Mouse (Mus musculus): ENCODE measurements around the gene Slc7a7. TPM values are rescaled to one million over a fixed set of nuclear protein-coding genes. Genes with fewer than 3 reads are reported as not detected.
"Not testable (repeated sequence)": the region's sequence is repeated elsewhere in the genome, so short reads cannot be mapped to it uniquely, and the experiment has no call there.

Slc7a7 gene
- polyA plus RNA-seq, 1 experiment from 2014 or later, result 4.0 TPM

DNA sequence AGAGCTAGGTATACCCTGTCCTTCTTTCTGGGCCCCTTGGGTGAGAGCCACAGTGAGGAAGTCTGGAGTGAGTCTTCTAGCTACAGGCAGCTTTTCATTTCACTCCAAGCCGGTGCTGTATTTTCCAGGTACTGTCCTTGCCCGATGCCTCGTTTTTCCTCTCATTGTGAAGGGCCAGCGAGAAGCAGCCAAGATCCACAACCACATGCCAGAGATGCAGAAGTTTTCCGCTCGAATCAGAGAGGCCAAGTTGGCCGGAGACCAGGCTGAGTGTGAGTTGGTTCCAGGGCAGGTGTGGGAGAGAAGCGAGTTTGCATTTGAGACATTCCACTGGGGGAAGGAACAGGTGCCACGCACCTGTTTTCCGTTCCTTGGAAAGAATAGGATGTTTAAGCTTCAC lies 51.0 kb downstream of the Slc7a7 start:
- no peak overlapping the region for H3K9ac ChIP-seq (replicated peaks; ENCODE audit: low read length)
- H3K27ac ChIP-seq (replicated peaks; ENCODE audit: low read depth, low read length), result no peak overlapping the region
- WGBS, result 95% methylated on average over 10 of the region's 10 CpGs
- ATAC-seq (ENCODE audit: low FRiP score, low TSS enrichment) (no peak), DNase-seq (no peak)
- no peaks in the 10 kb centered on the region for H3K27me3 ChIP-seq (ENCODE audit: control insufficient read depth, insufficient read depth, low read length)
- no peak overlapping the region for H3K4me3 ChIP-seq (replicated peaks; ENCODE audit: low read depth, low read length)
- H3K4me1 ChIP-seq (ENCODE audit: control insufficient read depth, insufficient read depth, low read length), result peaks cover 10% of the 10 kb centered on the region
- no peaks in the 10 kb centered on the region for H3K9me3 ChIP-seq (ENCODE audit: control insufficient read depth, low read length)
- peaks cover 69% of the 10 kb centered on the region for H3K36me3 ChIP-seq (ENCODE audit: control insufficient read depth, insufficient read depth, low read length)
- H3K4me2 ChIP-seq (ENCODE audit: low read length), result no peak overlapping the region

DNA sequence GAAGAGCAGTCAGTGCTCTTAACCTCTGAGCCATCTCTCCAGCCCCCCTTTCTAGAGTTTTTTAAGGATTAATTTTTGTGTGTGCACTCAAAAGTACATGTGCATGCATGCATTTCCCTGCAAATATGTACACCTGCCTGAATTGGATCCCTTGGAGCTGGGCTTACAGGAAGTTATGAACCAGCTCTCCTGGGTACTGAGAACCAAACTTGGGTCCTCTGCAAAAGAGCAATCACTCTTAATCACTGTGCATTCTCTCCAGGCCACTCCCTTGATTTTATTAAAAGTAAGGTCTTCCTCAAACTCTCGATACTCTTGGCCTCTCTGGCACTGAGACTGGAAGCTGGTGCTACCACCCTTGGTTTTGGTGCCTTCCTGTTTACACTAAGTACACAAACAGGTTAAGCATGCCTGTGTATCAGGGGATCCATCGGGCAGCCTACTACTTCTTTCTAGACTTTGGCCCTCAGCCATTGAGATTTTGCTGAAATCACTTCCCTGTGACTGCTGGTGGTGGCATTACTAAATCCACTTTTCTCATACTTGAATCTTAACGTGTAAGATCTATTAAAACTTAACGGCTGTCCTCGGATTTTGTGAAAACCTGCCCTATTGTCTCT lies 52.4 kb downstream of the Slc7a7 start:
- H3K36me3 ChIP-seq (ENCODE audit: control insufficient read depth, insufficient read depth, low read length), result peaks cover 60% of the 10 kb centered on the region
- H3K4me3 ChIP-seq (replicated peaks; ENCODE audit: low read depth, low read length), result no peak overlapping the region
- H3K4me1 ChIP-seq (ENCODE audit: control insufficient read depth, insufficient read depth, low read length), result peaks cover 12% of the 10 kb centered on the region
- WGBS, result 93% methylated on average over 5 of the region's 5 CpGs
- H3K9me3 ChIP-seq (ENCODE audit: control insufficient read depth, low read length), result no peaks in the 10 kb centered on the region
- H3K27ac ChIP-seq (replicated peaks; ENCODE audit: low read depth, low read length), result no peak overlapping the region
- no peaks in the 10 kb centered on the region for H3K27me3 ChIP-seq (ENCODE audit: control insufficient read depth, insufficient read depth, low read length)
- no peak overlapping the region for H3K9ac ChIP-seq (replicated peaks; ENCODE audit: low read length)
- H3K4me2 ChIP-seq (ENCODE audit: low read length), result no peak overlapping the region
- ATAC-seq (ENCODE audit: low FRiP score, low TSS enrichment) (no peak), DNase-seq (no peak)

DNA sequence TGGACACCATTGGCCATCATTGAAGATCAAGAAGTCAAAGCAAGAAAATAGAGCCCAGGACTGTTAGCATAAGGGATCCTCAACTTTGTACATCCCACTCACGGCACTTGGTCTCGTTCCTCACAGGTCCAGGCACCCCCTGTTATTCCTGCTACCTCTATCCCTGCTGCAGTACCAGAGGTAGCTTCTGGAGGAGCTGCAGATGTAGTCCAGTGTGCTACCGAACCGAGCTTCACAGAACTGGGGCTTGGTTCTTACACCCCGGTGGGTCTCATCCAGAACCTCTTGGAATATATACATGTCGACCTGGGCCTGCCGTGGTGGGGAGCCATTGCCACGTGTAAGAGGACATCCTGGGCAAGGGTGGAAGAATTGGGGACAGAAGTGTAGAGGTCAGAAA lies 54.4 kb downstream of the Slc7a7 start:
- H3K4me1 ChIP-seq (ENCODE audit: control insufficient read depth, insufficient read depth, low read length), result peaks cover 12% of the 10 kb centered on the region
- no peak overlapping the region for H3K9ac ChIP-seq (replicated peaks; ENCODE audit: low read length)
- 97% methylated on average over 8 of the region's 8 CpGs for WGBS
- H3K36me3 ChIP-seq (ENCODE audit: control insufficient read depth, insufficient read depth, low read length), result peaks cover 40% of the 10 kb centered on the region
- DNase-seq (no peak), ATAC-seq (ENCODE audit: low FRiP score, low TSS enrichment) (no peak)
- no peaks in the 10 kb centered on the region for H3K9me3 ChIP-seq (ENCODE audit: control insufficient read depth, low read length)
- no peaks in the 10 kb centered on the region for H3K27me3 ChIP-seq (ENCODE audit: control insufficient read depth, insufficient read depth, low read length)
- H3K4me2 ChIP-seq (ENCODE audit: low read length), result no peak overlapping the region
- H3K4me3 ChIP-seq (replicated peaks; ENCODE audit: low read depth, low read length), result no peak overlapping the region
- no peak overlapping the region for H3K27ac ChIP-seq (replicated peaks; ENCODE audit: low read depth, low read length)

DNA sequence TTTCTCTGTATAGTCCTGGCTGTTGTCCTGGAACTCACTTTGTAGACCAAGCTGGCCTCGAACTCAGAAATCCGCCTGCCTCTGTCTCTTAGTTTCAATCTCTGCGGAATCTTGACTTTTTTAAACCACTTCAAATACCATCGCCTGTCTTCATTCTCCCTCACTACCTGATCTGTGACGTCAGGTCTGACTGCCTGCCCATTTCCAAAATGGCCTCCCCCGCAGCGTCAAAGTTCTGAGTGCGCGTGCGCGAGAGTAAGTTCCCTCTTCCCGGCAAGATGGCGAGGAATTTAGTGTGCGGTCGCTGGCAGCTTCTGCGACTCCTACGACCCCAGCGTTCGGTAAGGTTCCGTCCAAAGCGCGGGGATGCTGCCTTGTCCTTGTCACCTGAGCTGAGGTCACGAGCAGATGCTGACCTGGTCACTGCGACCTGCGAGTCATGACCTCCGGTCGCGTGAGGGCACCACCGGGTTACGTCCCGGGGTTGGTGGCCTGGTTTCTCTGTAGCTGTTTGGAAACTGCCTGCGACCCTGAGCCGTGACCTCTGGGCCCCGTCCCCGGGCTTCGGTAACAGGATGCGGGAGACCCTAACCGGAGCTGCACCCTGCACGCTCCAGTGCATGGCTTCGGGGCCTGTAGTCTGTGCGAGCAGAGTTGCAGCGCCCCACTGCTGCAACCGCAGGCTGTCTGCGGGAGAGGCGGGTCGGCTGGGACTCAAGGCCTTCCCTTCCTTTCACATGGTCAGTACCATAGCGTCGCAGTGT lies 56.8 kb downstream of the Slc7a7 start, which contains the start of gene Oxa1l:
Oxa1l (plus strand) TSS at position 258 of the 764 bp plus-strand sequence.
- H3K27me3 ChIP-seq (ENCODE audit: control insufficient read depth, insufficient read depth, low read length), result no peaks in the 10 kb centered on the region
- DNase-seq (peak; percentile 98), ATAC-seq (ENCODE audit: low FRiP score, low TSS enrichment) (peak; percentile 88)
- peak within 1 kb of the TSS; percentile 70 for H3K4me2 ChIP-seq (ENCODE audit: low read length)
- peaks cover 19% of the 10 kb centered on the region for H3K36me3 ChIP-seq (ENCODE audit: control insufficient read depth, insufficient read depth, low read length)
- H3K4me1 ChIP-seq (ENCODE audit: control insufficient read depth, insufficient read depth, low read length), result peaks cover 12% of the 10 kb centered on the region
- under 1% methylated on average over 48 of the region's 48 CpGs for WGBS
- peak within 1 kb of the TSS; percentile 83 for H3K27ac ChIP-seq (replicated peaks; ENCODE audit: low read depth, low read length)
- peak within 1 kb of the TSS; percentile 86 for H3K4me3 ChIP-seq (replicated peaks; ENCODE audit: low read depth, low read length)
- peak within 1 kb of the TSS; percentile 89 for H3K9ac ChIP-seq (replicated peaks; ENCODE audit: low read length)
- no peaks in the 10 kb centered on the region for H3K9me3 ChIP-seq (ENCODE audit: control insufficient read depth, low read length)

DNA sequence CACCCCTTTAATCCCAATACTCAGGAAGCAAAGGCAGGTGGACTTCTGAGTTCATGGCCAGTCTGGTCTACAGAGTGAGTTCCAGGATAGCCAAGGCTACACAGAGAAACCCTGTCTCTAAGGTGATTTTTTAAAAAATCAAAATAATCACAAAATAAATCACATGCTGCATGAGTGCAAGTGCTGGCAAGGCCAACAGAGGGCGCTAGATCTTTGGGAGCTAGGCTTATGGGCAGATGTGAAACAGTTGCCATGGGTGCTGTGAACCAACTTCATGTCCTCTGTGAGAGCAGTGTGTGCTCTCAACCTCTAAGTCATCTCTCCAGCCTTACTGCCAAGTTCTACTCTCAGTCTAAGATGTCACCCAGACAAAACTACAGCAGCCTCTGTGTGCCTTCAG lies 63.2 kb downstream of the Slc7a7 start:
- DNase-seq, result no peak
- whole genome bisulfite sequencing, result 42% methylated on average over 1 of the region's 1 CpGs
- Histone ChIP-seq H3K9ac (replicated peaks; ENCODE audit: low read length) (no peak overlapping the region), H3K36me3 (ENCODE audit: control insufficient read depth, insufficient read depth, low read length) (no peaks in the 10 kb centered on the region), H3K27me3 (ENCODE audit: control insufficient read depth, insufficient read depth, low read length) (no peaks in the 10 kb centered on the region), H3K4me2 (ENCODE audit: low read length) (no peak overlapping the region), H3K27ac (replicated peaks; ENCODE audit: low read depth, low read length) (no peak overlapping the region), H3K9me3 (ENCODE audit: control insufficient read depth, low read length) (no peaks in the 10 kb centered on the region), H3K4me1 (ENCODE audit: control insufficient read depth, insufficient read depth, low read length) (no peaks in the 10 kb centered on the region), H3K4me3 (replicated peaks; ENCODE audit: low read depth, low read length) (no peak overlapping the region)
- no peak for ATAC-seq (ENCODE audit: low FRiP score, low TSS enrichment)

DNA sequence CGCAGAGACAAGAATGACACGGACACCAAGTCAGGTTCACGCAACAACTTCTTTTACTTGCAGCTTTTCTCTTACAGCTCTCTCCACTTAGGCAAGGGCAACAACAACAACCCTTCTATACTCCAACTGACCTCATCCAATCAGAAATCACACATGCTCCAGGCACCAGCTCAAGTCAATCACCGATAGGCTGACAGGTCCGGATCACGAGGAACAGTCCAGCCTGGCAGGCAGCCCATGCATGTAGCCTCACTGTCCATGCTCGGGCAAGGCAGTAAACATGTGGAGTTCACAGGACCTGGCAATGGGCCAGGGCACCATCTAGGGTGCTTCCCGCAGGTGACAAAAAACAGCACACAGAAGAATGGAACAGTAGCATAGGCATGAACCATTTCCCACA lies 65.3 kb downstream of the Slc7a7 start:
- H3K9me3 ChIP-seq (ENCODE audit: control insufficient read depth, low read length), result no peaks in the 10 kb centered on the region; the same call in 1 of the 2 replicates
- H3K9ac ChIP-seq (replicated peaks; ENCODE audit: low read length), result no peak overlapping the region
- H3K4me3 ChIP-seq (replicated peaks; ENCODE audit: low read depth, low read length), result no peak overlapping the region
- no peaks in the 10 kb centered on the region for H3K27me3 ChIP-seq (ENCODE audit: control insufficient read depth, insufficient read depth, low read length)
- H3K27ac ChIP-seq (replicated peaks; ENCODE audit: low read depth, low read length), result no peak overlapping the region
- ATAC-seq (ENCODE audit: low FRiP score, low TSS enrichment) (no peak), DNase-seq (no peak)
- H3K4me1 ChIP-seq (ENCODE audit: control insufficient read depth, insufficient read depth, low read length), result no peaks in the 10 kb centered on the region
- H3K36me3 ChIP-seq (ENCODE audit: control insufficient read depth, insufficient read depth, low read length), result no peaks in the 10 kb centered on the region
- WGBS, result 89% methylated on average over 8 of the region's 8 CpGs
- no peak overlapping the region for H3K4me2 ChIP-seq (ENCODE audit: low read length)

DNA sequence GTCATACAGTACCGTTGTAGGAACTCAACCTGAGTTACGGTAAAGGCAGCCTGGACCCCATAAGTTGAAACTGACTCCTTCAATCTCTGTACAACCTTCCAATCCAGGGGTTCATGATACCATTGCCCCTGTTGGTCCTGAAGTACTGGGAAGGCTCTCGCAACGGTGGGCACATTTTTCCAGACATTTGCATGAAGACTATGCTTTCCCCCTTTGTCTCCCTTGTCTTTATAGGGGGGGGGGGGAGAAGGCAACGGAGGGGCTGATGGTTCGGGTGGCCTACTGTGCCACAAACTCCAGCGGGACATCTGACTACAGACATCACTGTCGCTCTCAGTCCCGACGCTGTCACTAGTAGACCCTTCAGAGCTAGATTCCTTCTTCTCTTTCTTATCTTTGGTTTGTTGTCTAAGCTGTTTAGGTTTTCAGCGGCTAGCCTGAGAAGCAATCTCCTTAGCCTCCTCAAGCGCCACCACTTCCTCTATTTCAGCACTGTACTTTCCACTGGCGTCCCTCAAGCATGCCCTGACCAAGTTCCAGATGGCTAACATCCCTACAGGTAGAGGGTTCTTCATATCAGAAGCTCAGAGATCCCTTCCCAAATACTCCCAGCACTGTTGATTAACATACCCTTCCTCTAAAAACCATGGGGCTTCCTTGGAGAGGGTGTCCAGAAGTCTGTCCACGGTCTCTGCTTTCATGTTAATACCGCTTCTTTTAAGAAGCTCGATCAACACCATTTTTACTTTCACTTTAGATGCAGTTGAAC lies 66.6 kb downstream of the Slc7a7 start:
- H3K27ac ChIP-seq (replicated peaks; ENCODE audit: low read depth, low read length); H3K4me3 ChIP-seq (replicated peaks; ENCODE audit: low read depth, low read length); H3K4me2 ChIP-seq (ENCODE audit: low read length); H3K36me3 ChIP-seq (ENCODE audit: control insufficient read depth, insufficient read depth, low read length); DNase-seq; H3K27me3 ChIP-seq (ENCODE audit: control insufficient read depth, insufficient read depth, low read length); H3K9me3 ChIP-seq (ENCODE audit: control insufficient read depth, low read length); ATAC-seq (ENCODE audit: low FRiP score, low TSS enrichment); H3K9ac ChIP-seq (replicated peaks; ENCODE audit: low read length); H3K4me1 ChIP-seq (ENCODE audit: control insufficient read depth, insufficient read depth, low read length): not testable (repeated sequence)
- WGBS, result 94% methylated on average over 16 of the region's 16 CpGs

DNA sequence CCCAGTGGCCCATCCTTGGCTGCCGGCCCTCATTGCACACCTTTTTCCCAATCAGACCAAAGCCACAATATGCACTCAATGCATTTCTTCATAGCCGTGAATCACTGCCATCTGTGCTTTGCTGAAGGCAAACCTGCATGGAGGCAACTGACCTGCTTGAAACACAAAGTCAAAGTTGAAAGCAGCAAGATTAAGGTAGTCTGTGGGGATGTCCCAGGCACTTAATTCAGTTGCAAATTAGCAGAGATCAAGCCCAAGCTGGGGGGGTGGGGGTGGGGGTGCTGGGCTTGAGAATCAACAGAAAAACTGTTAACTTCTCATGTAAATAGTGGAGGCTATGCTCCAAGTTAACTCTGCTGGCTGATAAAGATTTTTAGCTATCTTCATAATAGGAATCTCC lies 75.8 kb downstream of the Slc7a7 start:
- not testable (repeated sequence) for H3K9ac ChIP-seq (replicated peaks; ENCODE audit: low read length); H3K27me3 ChIP-seq (ENCODE audit: control insufficient read depth, insufficient read depth, low read length); H3K4me2 ChIP-seq (ENCODE audit: low read length); H3K36me3 ChIP-seq (ENCODE audit: control insufficient read depth, insufficient read depth, low read length); H3K4me3 ChIP-seq (replicated peaks; ENCODE audit: low read depth, low read length); H3K4me1 ChIP-seq (ENCODE audit: control insufficient read depth, insufficient read depth, low read length); H3K27ac ChIP-seq (replicated peaks; ENCODE audit: low read depth, low read length); ATAC-seq (ENCODE audit: low FRiP score, low TSS enrichment); DNase-seq; H3K9me3 ChIP-seq (ENCODE audit: control insufficient read depth, low read length)
- WGBS, result 34% methylated on average over 2 of the region's 2 CpGs
